Mouse (Mus musculus): Measurements from ENCODE around the gene Sart1. TPM values are rescaled to one million over a fixed set of nuclear protein-coding genes. Genes with fewer than 3 reads are reported as not detected.
"Not testable (repeated sequence)": the region's sequence is repeated elsewhere in the genome, so short reads cannot be mapped to it uniquely, and the experiment has no call there.

The Sart1 gene
- total RNA-seq, 2 experiments from 2014 or later = 80.1 to 97.5 TPM

DNA sequence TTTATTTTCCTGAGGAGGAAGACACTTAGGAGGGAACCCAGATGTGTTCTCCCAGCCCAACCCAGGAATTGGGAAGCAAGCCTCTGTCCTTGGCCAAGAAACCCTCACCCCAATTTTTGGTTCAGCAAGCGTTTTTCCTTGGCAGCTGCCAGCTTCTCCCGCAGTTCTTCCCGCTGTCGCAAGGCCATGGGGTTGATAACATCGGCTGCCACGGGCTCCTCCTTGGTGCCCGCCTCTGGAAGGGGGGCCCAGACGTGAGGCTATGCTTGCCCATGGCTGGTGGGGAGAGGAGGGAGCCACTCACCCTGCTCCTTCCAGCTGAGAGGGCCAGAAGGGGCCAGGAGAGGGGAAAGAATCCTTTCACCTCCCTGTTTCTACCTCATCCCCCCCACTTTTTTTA is 3.8 kb downstream of the Sart1 start:
- no peak for DNase-seq (ENCODE audit: extremely low spot score in 1 of 2, low spot score in 2 of 2)
- intact Hi-C loops (cut with DNase I) = no loop called here

- intact Hi-C loops (cut with DNase I) = no loop called here
- no peak for DNase-seq (ENCODE audit: extremely low spot score in 1 of 2, low spot score in 2 of 2)
Measured at GRCm38 (mm10) chr19:5383326-5383725, 5.2 kb downstream of the Sart1 start.

DNA sequence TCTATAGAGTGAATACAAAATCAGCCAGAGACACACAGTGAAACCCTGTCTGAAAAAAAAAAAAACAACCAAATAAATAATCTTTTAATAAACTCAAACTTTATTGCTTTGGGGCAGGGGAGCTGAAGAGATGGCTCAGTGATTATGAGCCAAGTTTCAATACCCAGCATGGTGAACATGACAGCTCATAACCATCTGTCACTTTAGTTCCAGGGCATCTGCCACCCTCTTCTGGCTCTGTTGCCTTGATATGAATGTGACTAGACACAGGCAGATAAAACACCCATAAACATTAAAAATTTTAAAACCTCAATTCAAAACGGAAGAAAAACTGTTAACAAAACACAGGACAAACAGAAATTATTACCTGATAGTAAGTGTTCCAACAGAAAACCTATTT is 11.1 kb downstream of the Sart1 start:
- DNase-seq (ENCODE audit: extremely low spot score in 1 of 2, low spot score in 2 of 2) = no peak
- intact Hi-C loops (cut with DNase I) = no loop called here

- no peak for DNase-seq (ENCODE audit: extremely low spot score in 1 of 2, low spot score in 2 of 2)
- intact Hi-C loops (cut with DNase I) = no loop called here
Measured at GRCm38 (mm10) chr19:5374748-5375147, 13.8 kb downstream of the Sart1 start.

- intact Hi-C loops (cut with DNase I) = no loop called here
- no peak for DNase-seq (ENCODE audit: extremely low spot score in 1 of 2, low spot score in 2 of 2)
Measured at GRCm38 (mm10) chr19:5374177-5374576, 14.3 kb downstream of the Sart1 start.

- intact Hi-C loops (cut with DNase I) = no loop called here
- no peak for DNase-seq (ENCODE audit: extremely low spot score in 1 of 2, low spot score in 2 of 2)
Measured at GRCm38 (mm10) chr19:5372724-5373123, 15.8 kb downstream of the Sart1 start.

GRCm38 (mm10) chr19:5370932-5371331 is 17.6 kb downstream of the Sart1 start:
- DNase-seq (ENCODE audit: extremely low spot score in 1 of 2, low spot score in 2 of 2) = no peak
- intact Hi-C loops (cut with DNase I) = no loop called here

DNA sequence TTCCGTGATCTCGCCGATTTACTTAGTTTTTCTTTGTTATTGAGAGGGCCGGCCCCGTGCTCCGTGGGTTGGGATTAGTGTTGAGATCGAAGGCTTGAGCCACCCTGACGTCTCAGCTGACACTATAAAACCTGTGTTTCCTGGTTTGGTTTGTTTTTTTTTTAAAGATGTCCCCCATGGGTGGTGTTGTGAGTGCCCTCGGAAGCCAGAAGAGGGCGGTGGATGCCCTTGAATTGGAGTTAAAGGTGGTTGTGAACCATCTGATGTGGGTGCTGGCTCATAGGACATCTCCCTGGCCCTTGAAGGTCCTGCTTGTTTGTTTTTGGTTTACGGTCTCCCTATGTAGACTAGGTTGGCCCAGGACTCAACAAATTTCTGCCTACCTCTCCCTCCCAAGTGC is 21.0 kb downstream of the Sart1 start:
- no peak for DNase-seq (ENCODE audit: extremely low spot score in 1 of 2, low spot score in 2 of 2)
- intact Hi-C loops (cut with DNase I) = loop anchor here (2.0 kb wide), 1 partner anchor 21 kb away; the partner anchor contains the start of gene Sart1

DNA sequence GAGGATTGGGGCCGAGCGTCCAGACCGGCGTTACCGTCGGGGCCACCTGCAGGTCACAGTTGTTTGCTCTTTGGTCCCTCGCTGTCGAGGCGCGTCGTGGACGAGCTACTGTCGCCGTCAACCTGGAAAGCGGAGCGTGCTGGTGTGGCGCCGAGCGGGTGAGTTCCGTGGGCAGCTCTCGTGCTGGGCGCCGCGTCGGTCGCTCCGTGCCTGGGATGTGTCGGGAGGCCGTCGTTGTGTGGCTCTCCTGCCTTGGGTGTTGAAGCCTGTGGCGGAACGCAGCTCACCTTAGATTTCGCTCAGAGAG is 21.5 kb downstream of the Sart1 start, which contains the start of gene Banf1:
Gene Banf1 (minus strand): TSS at position 116 of the 307 bp plus-strand sequence.
- intact Hi-C loops (cut with DNase I) = loop anchor here (2.0 kb wide), 1 partner anchor 22 kb away; the partner anchor contains the start of gene Sart1
- DNase-seq (ENCODE audit: extremely low spot score in 1 of 2, low spot score in 2 of 2) = no peak

DNA sequence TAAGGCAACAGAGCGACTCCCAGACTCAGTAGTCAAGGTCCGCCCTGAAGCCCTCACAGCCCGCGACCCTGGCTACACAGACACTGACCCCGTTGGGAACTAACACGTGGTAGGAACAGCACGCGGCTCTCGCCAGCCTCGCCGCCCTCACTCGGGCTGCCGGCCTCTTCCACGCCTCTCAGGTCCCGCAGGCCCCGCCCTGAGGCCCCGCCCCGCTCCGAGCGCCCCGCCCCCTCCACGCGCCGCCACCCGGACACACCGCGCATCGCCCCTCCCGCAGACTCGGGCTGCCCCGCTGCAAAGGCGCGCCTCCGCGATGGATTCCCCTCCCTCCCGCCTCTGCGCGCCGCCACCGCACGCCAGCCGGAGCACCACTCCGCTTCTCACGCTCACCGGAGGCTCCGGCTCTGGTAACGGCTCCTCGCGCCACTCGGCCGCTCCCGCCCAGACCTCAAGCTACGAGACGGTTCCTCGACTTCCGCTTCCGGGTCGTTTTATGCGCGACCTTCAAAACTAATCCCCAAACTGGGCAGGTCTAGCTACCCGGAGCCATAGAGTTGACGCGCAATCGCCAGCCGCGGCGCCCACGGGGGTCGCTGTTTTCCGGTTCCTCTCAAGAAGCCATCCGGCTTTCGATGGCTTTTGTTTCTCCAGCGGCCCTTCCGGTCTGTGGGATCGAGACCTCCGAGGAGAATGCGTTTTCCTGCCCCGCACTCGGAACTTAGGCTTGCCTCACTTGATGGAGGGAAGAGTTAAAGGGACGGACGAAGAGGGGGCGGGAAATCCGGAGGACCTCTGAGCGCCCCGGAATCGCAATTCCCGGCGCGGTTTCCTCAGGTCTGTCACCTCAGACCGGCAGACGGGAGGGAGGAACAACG is 22.1 kb downstream of the Sart1 start, which contains the start of gene Eif1ad:
Gene Eif1ad (plus strand): TSS at position 567 of the 878 bp plus-strand sequence.
- DNase-seq (ENCODE audit: extremely low spot score in 1 of 2, low spot score in 2 of 2) = peak; percentile 93 to 95
- intact Hi-C loops (cut with DNase I) = loop anchor here (2.0 kb wide), 1 partner anchor 22 kb away; the partner anchor contains the start of gene Sart1

DNA sequence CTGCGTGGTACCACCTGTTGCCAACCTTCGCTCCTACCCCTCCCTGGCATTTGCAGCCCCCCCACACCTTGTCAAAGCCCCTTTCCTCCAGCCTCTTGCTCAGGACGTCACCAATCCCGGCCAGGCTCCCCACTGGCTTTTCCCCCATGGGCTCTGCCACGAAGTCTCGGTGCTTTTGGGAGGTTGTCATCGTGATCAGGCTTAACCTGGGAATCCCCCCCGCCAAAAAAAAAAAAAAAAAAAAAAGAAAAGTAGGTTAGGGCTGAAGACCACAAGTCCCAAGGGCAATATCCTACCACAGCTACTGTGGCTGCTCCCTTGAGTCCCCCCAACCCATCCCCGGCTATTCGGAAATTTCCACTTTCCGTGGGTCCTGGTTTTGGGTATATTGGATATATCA is 22.8 kb downstream of the Sart1 start:
- DNase-seq (ENCODE audit: extremely low spot score in 1 of 2, low spot score in 2 of 2) = no peak
- intact Hi-C loops (cut with DNase I) = loop anchor here (2.0 kb wide), 1 partner anchor 23 kb away; the partner anchor contains the start of gene Sart1

DNA sequence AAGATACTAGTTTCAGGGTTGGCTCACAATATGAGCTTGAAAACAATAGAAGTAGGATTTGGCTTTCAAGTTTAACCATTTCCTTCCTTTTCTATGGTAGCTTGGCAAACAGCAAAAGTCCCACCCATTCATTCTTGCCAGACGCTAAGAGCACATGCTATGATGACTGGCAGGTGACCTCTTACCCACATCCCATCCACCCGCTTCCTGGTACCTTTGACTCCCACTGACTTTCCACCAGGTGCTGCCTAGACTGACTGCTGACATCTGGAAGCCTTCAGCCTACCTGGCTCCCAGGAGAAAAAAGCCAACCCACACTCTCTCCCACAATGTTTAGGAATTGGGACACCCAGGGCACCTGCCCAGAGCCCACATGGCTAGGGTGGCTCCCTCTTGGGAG is 24.4 kb downstream of the Sart1 start:
- no peak for DNase-seq (ENCODE audit: extremely low spot score in 1 of 2, low spot score in 2 of 2)
- intact Hi-C loops (cut with DNase I) = no loop called here

DNA sequence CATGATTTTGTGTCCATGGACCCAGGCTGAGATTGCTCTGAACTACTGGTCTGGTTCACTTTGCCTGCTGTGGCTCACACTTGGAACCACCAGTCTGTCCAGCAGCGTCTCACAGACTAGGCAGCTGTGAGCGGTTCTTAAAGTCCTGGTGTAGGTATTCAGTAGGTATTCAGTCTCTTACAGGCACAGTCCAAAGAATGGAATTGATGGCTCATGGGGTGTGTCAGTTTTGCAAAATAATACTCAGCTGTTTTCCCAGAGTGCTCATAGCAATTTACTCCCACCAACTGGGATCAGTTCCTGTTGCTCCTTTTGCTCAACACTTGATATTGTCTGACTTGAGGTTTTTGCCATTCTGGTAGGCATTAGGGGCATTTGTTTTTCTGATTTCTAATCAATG is 26.3 kb downstream of the Sart1 start:
- intact Hi-C loops (cut with DNase I) = no loop called here
- no peak for DNase-seq (ENCODE audit: extremely low spot score in 1 of 2, low spot score in 2 of 2)

GRCm38 (mm10) chr19:5356080-5356479 is 32.4 kb downstream of the Sart1 start:
- intact Hi-C loops (cut with DNase I) = loop anchor here (10.0 kb wide), 1 partner anchor 51 kb away; no protein-coding TSS in a partner anchor

GRCm38 (mm10) chr19:5353609-5354008 is 34.9 kb downstream of the Sart1 start:
- intact Hi-C loops (cut with DNase I) = loop anchor here (10.0 kb wide), 1 partner anchor 49 kb away; no protein-coding TSS in a partner anchor

More at GRCm38 (mm10) chr19:5356080-5356479, 32.4 kb downstream of the Sart1 start:
- no peak for DNase-seq (ENCODE audit: extremely low spot score in 1 of 2, low spot score in 2 of 2)

GRCm38 (mm10) chr19:5349502-5349873 is 39.0 kb downstream of the Sart1 start, which contains the start of gene Cst6:
Gene Cst6 (minus strand): TSS chr19:5349574.
- DNase-seq (ENCODE audit: extremely low spot score in 1 of 2, low spot score in 2 of 2); intact Hi-C loops (cut with DNase I): not testable (repeated sequence)

More at GRCm38 (mm10) chr19:5353609-5354008, 34.9 kb downstream of the Sart1 start:
- DNase-seq (ENCODE audit: extremely low spot score in 1 of 2, low spot score in 2 of 2) = no peak

GRCm38 (mm10) chr19:5348526-5349501 is 39.7 kb downstream of the Sart1 start:
- intact Hi-C loops (cut with DNase I) = no loop called here
- DNase-seq (ENCODE audit: extremely low spot score in 1 of 2, low spot score in 2 of 2) = peak in 1 of 2 experiments; percentile 37

DNA sequence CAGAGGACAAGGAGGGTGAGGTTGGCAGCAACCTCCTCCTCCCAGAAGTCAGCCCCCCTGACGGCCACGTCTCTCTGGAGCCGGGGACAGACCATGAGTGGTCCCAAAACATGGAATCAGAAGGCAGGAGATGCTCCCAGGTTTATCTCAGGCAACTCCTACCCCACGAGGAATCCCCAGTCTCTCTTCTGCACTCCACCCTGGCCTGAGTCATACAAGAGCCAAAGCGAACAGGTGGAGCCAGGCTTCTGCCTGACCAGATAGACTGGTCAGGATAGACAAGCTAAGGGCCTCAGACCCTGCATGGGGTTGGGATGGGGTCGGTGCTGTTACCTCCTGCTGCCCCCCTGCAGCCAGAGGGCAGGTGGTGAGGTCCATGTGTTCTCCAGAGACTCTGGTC is 40.4 kb downstream of the Sart1 start:
- intact Hi-C loops (cut with DNase I) = no loop called here

More for the DNA sequence above, 40.4 kb downstream of the Sart1 start:
- DNase-seq (ENCODE audit: extremely low spot score in 1 of 2, low spot score in 2 of 2) = no peak
